Mouse (Mus musculus): ENCODE data around the gene Bahd1. TPM values are rescaled to one million over a fixed set of nuclear protein-coding genes. Genes with fewer than 3 reads are reported as not detected.
A peak's percentile ranks its signal among the peaks of the same experiment; 100 is the strongest.

Bahd1 gene
- polyA plus RNA-seq, 1 experiment from 2014 or later = 1.3 TPM

GRCm38 (mm10) chr2:118941341-118941740 lies 41.2 kb downstream of the Bahd1 start:
- Histone ChIP-seq H3K9me3 (ENCODE audit: control insufficient read depth, low read length) (no peaks in the 10 kb centered on the region), H3K36me3 (ENCODE audit: control insufficient read depth, insufficient read depth, low read length) (no peaks in the 10 kb centered on the region), H3K27me3 (replicated peaks; ENCODE audit: control insufficient read depth, insufficient read depth, low read length) (no peaks in the 10 kb centered on the region), H3K27ac (replicated peaks; ENCODE audit: low read depth, low read length) (no peak overlapping the region), H3K9ac (ENCODE audit: low read depth, low read length) (no peak overlapping the region), H3K4me1 (ENCODE audit: control insufficient read depth, insufficient read depth, low read length) (no peaks in the 10 kb centered on the region; the same call in 1 of the 2 replicates), H3K4me3 (ENCODE audit: low read depth, low read length) (no peak overlapping the region), H3K4me2 (ENCODE audit: low read depth, low read length) (no peak overlapping the region)
- ATAC-seq (ENCODE audit: low read depth) = no peak
- no peak for DNase-seq (ENCODE audit: low spot score)
- 72% methylated on average over 7 of the region's 7 CpGs for WGBS

DNA sequence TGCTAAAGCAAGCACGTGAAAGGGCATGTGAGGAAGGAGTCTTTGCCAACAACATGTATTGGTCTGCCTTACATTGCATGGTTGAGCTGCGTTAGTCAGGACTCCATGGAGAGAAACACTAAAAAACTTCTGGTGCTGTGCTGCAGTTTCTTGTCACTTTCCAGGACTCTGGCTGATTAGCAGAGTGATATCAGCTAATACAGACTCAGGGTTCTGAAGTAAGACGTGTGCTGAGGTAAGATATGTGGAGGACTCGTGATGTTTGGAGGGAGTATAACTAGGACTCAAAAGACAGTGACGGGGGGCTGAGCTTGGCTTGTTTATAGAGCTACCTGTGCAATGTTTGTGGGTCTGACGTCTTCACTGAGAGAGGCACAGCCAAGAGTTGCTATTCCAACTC lies 43.1 kb downstream of the Bahd1 start:
- ATAC-seq (ENCODE audit: low read depth) (no peak), DNase-seq (ENCODE audit: low spot score) (no peak)
- H3K9me3 ChIP-seq (ENCODE audit: control insufficient read depth, low read length) = no peaks in the 10 kb centered on the region
- H3K4me1 ChIP-seq (ENCODE audit: control insufficient read depth, insufficient read depth, low read length) = no peaks in the 10 kb centered on the region; the same call in 1 of the 2 replicates
- H3K27me3 ChIP-seq (replicated peaks; ENCODE audit: control insufficient read depth, insufficient read depth, low read length) = no peaks in the 10 kb centered on the region
- no peak overlapping the region for H3K9ac ChIP-seq (ENCODE audit: low read depth, low read length)
- H3K4me3 ChIP-seq (ENCODE audit: low read depth, low read length) = no peak overlapping the region
- H3K36me3 ChIP-seq (ENCODE audit: control insufficient read depth, insufficient read depth, low read length) = no peaks in the 10 kb centered on the region
- no peak overlapping the region for H3K4me2 ChIP-seq (ENCODE audit: low read depth, low read length)
- 86% methylated on average over 6 of the region's 6 CpGs for WGBS
- no peak overlapping the region for H3K27ac ChIP-seq (replicated peaks; ENCODE audit: low read depth, low read length)

GRCm38 (mm10) chr2:118948818-118949217 lies 48.6 kb downstream of the Bahd1 start:
- Histone ChIP-seq H3K36me3 (ENCODE audit: control insufficient read depth, insufficient read depth, low read length) (no peaks in the 10 kb centered on the region), H3K4me1 (ENCODE audit: control insufficient read depth, insufficient read depth, low read length) (no peaks in the 10 kb centered on the region; the same call in 1 of the 2 replicates), H3K4me2 (ENCODE audit: low read depth, low read length) (no peak overlapping the region), H3K27me3 (replicated peaks; ENCODE audit: control insufficient read depth, insufficient read depth, low read length) (no peaks in the 10 kb centered on the region), H3K9ac (ENCODE audit: low read depth, low read length) (no peak overlapping the region), H3K9me3 (ENCODE audit: control insufficient read depth, low read length) (no peaks in the 10 kb centered on the region), H3K4me3 (ENCODE audit: low read depth, low read length) (no peak overlapping the region), H3K27ac (replicated peaks; ENCODE audit: low read depth, low read length) (no peak overlapping the region)
- DNase-seq (ENCODE audit: low spot score) = no peak
- 87% methylated on average over 4 of the region's 4 CpGs for WGBS
- ATAC-seq (ENCODE audit: low read depth) = no peak

- H3K9me3 ChIP-seq (ENCODE audit: control insufficient read depth, low read length) = no peaks in the 10 kb centered on the region
- H3K4me1 ChIP-seq (ENCODE audit: control insufficient read depth, insufficient read depth, low read length) = no peaks in the 10 kb centered on the region; the same call in 1 of the 2 replicates
- H3K4me3 ChIP-seq (ENCODE audit: low read depth, low read length) = no peak overlapping the region
- H3K27ac ChIP-seq (replicated peaks; ENCODE audit: low read depth, low read length) = no peak overlapping the region
- H3K4me2 ChIP-seq (ENCODE audit: low read depth, low read length) = no peak overlapping the region
- DNase-seq (ENCODE audit: low spot score) (no peak), ATAC-seq (ENCODE audit: low read depth) (no peak)
- no peak overlapping the region for H3K9ac ChIP-seq (ENCODE audit: low read depth, low read length)
- no peaks in the 10 kb centered on the region for H3K36me3 ChIP-seq (ENCODE audit: control insufficient read depth, insufficient read depth, low read length)
- no peaks in the 10 kb centered on the region for H3K27me3 ChIP-seq (replicated peaks; ENCODE audit: control insufficient read depth, insufficient read depth, low read length)
- WGBS = 69% methylated on average over 3 of the region's 3 CpGs
Measured at GRCm38 (mm10) chr2:118949699-118950098, 49.5 kb downstream of the Bahd1 start.

DNA sequence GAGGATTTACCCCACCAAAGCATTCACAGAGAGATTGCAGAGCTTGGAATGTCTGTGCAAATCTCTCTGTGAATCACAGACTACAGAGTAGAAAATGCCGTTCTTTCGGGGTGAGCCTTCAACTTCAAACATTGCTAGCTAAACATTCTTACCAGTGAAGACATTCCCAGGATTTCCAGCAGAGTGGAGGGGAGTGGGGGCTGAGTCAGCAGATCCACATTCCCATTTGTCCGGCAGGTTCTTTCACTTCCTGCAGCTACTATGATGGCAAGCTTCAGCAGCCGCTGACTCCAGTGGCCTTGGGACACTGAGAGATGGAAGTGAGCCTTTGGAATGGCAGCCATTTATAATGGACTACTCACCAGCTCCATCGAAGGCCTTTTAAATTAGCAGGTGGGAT lies 56.3 kb downstream of the Bahd1 start:
- H3K9ac ChIP-seq (ENCODE audit: low read depth, low read length) = no peak overlapping the region
- WGBS = 74% methylated on average over 5 of the region's 5 CpGs
- no peak overlapping the region for H3K4me3 ChIP-seq (ENCODE audit: low read depth, low read length)
- ATAC-seq (ENCODE audit: low read depth) (no peak), DNase-seq (ENCODE audit: low spot score) (no peak)
- H3K9me3 ChIP-seq (ENCODE audit: control insufficient read depth, low read length) = no peaks in the 10 kb centered on the region
- H3K4me2 ChIP-seq (ENCODE audit: low read depth, low read length) = no peak overlapping the region
- H3K27ac ChIP-seq (replicated peaks; ENCODE audit: low read depth, low read length) = no peak overlapping the region
- no peaks in the 10 kb centered on the region for H3K36me3 ChIP-seq (ENCODE audit: control insufficient read depth, insufficient read depth, low read length)
- H3K27me3 ChIP-seq (replicated peaks; ENCODE audit: control insufficient read depth, insufficient read depth, low read length) = no peaks in the 10 kb centered on the region
- no peaks in the 10 kb centered on the region for H3K4me1 ChIP-seq (ENCODE audit: control insufficient read depth, insufficient read depth, low read length)

DNA sequence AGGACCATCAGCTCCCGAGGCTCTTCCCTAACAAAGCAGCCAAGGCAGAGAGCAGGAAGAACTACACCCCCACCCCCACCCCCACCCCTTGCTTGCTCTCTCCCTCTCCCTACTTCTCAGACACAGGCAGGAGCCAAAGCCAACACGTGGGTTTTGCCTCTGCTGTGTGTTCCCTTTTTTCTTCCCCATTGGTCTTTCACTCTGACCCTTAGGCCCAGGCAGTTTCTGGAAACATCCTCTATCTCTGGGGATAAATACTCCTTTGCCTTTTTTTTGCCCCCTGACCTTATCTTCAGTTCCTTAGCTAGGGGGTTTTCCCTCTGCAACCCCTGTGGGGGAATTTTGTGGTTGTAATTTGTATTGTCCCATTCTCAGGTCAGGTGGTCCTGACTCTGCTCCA lies 59.5 kb downstream of the Bahd1 start:
- ATAC-seq (ENCODE audit: low read depth) = no peak
- H3K36me3 ChIP-seq (ENCODE audit: control insufficient read depth, insufficient read depth, low read length) = no peaks in the 10 kb centered on the region
- no peak overlapping the region for H3K4me2 ChIP-seq (ENCODE audit: low read depth, low read length)
- no peaks in the 10 kb centered on the region for H3K9me3 ChIP-seq (ENCODE audit: control insufficient read depth, low read length)
- no peak for DNase-seq (ENCODE audit: low spot score)
- H3K9ac ChIP-seq (ENCODE audit: low read depth, low read length) = no peak overlapping the region
- no peak overlapping the region for H3K27ac ChIP-seq (replicated peaks; ENCODE audit: low read depth, low read length)
- H3K27me3 ChIP-seq (replicated peaks; ENCODE audit: control insufficient read depth, insufficient read depth, low read length) = no peaks in the 10 kb centered on the region
- no peak overlapping the region for H3K4me3 ChIP-seq (ENCODE audit: low read depth, low read length)
- 7% methylated on average over 2 of the region's 2 CpGs for WGBS
- H3K4me1 ChIP-seq (ENCODE audit: control insufficient read depth, insufficient read depth, low read length) = no peaks in the 10 kb centered on the region

GRCm38 (mm10) chr2:118960413-118960812 lies 60.2 kb downstream of the Bahd1 start:
- no peaks in the 10 kb centered on the region for H3K9me3 ChIP-seq (ENCODE audit: control insufficient read depth, low read length)
- H3K4me2 ChIP-seq (ENCODE audit: low read depth, low read length) = no peak overlapping the region
- no peak overlapping the region for H3K4me3 ChIP-seq (ENCODE audit: low read depth, low read length)
- H3K4me1 ChIP-seq (ENCODE audit: control insufficient read depth, insufficient read depth, low read length) = no peaks in the 10 kb centered on the region
- WGBS = 91% methylated on average over 2 of the region's 2 CpGs
- DNase-seq (ENCODE audit: low spot score) = no peak
- H3K9ac ChIP-seq (ENCODE audit: low read depth, low read length) = no peak overlapping the region
- ATAC-seq (ENCODE audit: low read depth) = no peak
- H3K27ac ChIP-seq (replicated peaks; ENCODE audit: low read depth, low read length) = no peak overlapping the region
- no peaks in the 10 kb centered on the region for H3K36me3 ChIP-seq (ENCODE audit: control insufficient read depth, insufficient read depth, low read length)
- H3K27me3 ChIP-seq (replicated peaks; ENCODE audit: control insufficient read depth, insufficient read depth, low read length) = no peaks in the 10 kb centered on the region

DNA sequence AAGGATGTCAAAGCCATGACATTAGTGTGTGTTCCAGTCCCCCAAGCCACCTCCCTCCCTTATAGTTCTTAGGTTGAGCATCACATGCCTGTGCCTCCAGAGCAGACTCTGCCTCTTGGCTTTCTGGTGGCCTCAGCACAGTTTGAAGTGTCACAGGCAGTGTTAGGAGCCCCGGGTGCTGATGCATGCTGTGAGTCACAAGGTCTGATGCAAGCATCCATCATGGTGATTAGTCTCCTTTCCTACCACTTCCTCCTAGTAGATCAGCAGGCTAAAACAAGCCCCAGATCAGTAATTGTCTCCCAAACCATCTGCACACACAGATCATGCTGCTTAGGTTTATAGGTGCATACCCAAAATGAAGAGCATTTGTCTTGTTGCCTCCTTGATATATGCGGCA lies 61.4 kb downstream of the Bahd1 start:
- no peak overlapping the region for H3K27ac ChIP-seq (replicated peaks; ENCODE audit: low read depth, low read length)
- H3K9ac ChIP-seq (ENCODE audit: low read depth, low read length) = no peak overlapping the region
- no peak overlapping the region for H3K4me2 ChIP-seq (ENCODE audit: low read depth, low read length)
- no peaks in the 10 kb centered on the region for H3K27me3 ChIP-seq (replicated peaks; ENCODE audit: control insufficient read depth, insufficient read depth, low read length)
- no peaks in the 10 kb centered on the region for H3K4me1 ChIP-seq (ENCODE audit: control insufficient read depth, insufficient read depth, low read length)
- WGBS = 42% methylated on average over 2 of the region's 2 CpGs
- peak; percentile 7 for DNase-seq (ENCODE audit: low spot score)
- no peaks in the 10 kb centered on the region for H3K36me3 ChIP-seq (ENCODE audit: control insufficient read depth, insufficient read depth, low read length)
- no peaks in the 10 kb centered on the region for H3K9me3 ChIP-seq (ENCODE audit: control insufficient read depth, low read length)
- H3K4me3 ChIP-seq (ENCODE audit: low read depth, low read length) = no peak overlapping the region
- ATAC-seq (ENCODE audit: low read depth) = no peak

GRCm38 (mm10) chr2:118963007-118963675 lies 63.0 kb downstream of the Bahd1 start:
- no peaks in the 10 kb centered on the region for H3K36me3 ChIP-seq (ENCODE audit: control insufficient read depth, insufficient read depth, low read length)
- no peaks in the 10 kb centered on the region for H3K4me1 ChIP-seq (ENCODE audit: control insufficient read depth, insufficient read depth, low read length)
- H3K9ac ChIP-seq (ENCODE audit: low read depth, low read length) = no peak overlapping the region
- H3K27ac ChIP-seq (replicated peaks; ENCODE audit: low read depth, low read length) = no peak overlapping the region
- H3K27me3 ChIP-seq (replicated peaks; ENCODE audit: control insufficient read depth, insufficient read depth, low read length) = no peaks in the 10 kb centered on the region
- 50% methylated on average over 9 of the region's 9 CpGs for WGBS
- ATAC-seq (ENCODE audit: low read depth) (no peak), DNase-seq (ENCODE audit: low spot score) (no peak)
- H3K4me3 ChIP-seq (ENCODE audit: low read depth, low read length) = no peak overlapping the region
- H3K4me2 ChIP-seq (ENCODE audit: low read depth, low read length) = no peak overlapping the region
- no peaks in the 10 kb centered on the region for H3K9me3 ChIP-seq (ENCODE audit: control insufficient read depth, low read length)
